Mouse (Mus musculus): ENCODE measurements around the gene Rpusd4.

Rpusd4 gene

DNA sequence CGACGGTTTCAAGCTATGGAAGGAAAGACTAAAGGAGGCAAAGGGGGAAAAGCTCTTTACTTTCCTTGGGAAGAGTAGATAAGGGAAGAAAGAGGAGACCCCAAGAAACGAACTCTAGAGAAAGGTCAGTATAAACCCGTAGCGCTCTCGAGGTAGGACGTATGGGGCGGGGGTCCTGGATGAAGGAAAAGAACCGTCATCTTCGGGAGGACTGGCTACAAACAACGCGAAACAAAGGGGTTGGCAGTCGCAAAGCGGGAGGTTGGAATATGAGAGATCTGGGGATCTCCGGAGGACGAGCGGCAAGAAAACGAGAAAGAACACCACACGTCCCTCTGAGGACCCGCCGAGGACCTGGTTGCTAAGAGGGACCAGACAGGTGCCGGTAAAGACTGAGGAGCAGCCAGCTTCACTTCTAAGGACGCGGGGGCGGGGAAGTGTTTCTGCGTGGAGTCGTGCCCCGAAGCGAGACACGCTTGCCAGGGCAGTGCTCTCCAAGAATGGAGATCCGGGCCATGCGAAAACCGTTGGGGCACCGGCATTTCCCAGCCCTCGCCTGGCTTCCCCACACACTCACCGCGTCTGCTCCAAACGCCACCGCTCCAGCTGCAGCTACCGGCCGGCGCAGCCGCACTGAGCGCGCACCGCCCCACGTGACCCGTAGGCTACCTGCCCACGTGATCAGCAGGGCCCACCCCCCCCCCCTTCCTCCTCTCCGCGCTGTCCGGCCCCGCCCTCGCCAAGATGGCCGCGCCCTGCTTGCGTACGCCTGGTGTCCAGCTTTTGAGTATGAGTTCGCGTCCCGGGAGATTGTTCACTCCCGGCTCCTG is at the start of gene Rpusd4, which contains the start of gene Fam118b:
Rpusd4 (plus strand) TSS at position 720 of the 830 bp plus-strand sequence.
Fam118b (minus strand) TSS at position 660 of the 830 bp plus-strand sequence.
- peak; percentile 86 to 87 for DNase-seq

DNA sequence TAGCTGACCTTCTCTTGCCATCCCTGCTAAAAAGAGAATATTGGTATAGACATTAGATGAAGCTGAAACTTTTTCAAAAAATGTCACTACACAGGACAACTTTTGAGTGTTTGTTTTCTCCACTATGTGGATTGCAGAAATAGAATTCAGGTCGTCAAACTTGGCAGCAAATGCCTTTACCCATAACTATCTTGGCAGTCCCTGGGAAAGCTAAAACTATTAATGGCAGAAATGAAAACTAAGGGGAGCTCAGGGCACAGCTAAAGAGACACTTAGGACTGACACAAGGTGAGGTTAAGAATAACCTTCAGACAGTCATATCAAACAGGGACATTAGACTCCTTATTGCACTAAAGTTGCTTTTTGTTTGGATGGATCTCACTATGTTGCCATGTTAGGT is 49.7 kb upstream of the Rpusd4 start:
- DNase-seq: no peak

GRCm38 (mm10) chr9:35223466-35223865 is 44.2 kb upstream of the Rpusd4 start:
- DNase-seq: no peak

- no peak for DNase-seq
Observed at GRCm38 (mm10) chr9:35228671-35229070, 39.0 kb upstream of the Rpusd4 start.

GRCm38 (mm10) chr9:35235996-35236395 is 31.7 kb upstream of the Rpusd4 start:
- no peak for DNase-seq

DNA sequence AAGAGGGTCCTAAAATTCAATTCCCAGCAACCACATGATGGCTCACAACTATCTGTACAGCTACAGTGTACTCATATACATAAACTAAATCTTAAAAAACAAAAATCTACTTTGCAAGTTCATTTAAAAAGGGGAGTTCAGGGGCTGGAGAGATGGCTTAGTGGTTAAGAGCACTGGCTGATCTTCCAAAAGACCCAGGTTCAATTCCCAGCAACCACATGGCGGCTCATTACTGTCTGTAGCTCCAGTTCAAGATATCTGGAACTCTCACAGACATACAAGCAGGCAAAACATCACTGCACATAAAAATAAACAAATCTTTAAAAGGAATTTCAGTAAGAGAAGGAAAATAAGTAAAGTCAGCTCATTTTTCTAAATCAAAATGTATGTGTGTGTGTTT is 29.3 kb upstream of the Rpusd4 start:
- DNase-seq: no peak

GRCm38 (mm10) chr9:35238915-35239571 is 28.6 kb upstream of the Rpusd4 start:
- DNase-seq: no peak

DNA sequence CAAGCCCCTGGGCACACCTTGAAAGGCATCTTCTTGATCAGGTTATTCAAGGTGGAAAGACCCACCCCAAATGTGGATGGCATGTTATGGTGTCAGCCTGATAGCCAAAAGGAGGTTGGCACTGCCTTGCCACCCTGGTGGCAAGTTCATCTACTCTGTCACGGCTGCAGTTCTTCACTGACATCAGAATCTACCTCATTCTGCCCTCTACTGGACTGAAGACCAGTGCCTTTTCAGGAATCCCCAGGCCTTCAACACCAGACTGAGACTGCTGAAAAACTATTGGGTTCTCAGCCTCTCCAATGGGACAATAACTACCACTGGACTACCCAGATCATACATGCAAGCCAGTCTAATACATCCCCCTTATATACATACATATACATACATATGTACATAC is 27.9 kb upstream of the Rpusd4 start:
- no peak for DNase-seq

DNA sequence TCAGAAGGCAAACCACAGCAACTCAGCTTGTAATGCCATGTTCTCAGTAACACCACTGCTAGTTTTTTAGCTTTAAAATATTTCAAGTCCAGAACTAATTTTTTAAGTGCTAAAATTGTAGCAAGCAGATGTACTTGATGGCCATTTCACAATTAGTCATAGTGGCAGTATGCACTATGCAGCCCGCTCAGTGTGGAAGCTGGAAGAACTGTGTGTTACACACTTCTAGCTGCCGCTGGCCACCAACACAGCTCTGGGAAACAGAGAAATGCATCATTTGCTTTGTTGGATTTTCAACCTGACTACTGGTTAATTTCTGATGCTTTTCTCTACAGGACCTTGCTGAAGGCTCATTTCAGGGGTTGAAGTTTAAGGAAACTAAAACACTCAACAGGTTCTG is 20.3 kb upstream of the Rpusd4 start:
- DNase-seq: no peak

DNA sequence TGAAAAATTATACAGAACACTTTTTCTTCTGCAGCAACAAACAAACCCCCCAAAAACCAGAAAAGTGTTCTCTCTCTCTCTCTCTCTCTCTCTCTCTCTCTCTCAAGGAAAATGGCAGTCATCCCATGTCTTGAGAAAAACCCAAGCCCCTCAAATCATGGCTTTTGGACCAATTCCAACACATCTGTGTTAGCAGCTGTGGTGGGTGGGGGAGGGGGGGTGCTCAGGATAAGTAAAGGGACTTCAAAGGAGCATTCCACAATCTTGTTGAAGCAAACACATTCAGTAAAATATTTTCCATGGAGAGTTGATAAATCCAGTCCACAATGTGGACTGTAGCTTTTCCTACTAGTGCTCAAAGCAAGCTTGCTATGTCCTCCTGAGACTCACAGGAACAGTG is 18.2 kb upstream of the Rpusd4 start:
- no peak for DNase-seq

DNA sequence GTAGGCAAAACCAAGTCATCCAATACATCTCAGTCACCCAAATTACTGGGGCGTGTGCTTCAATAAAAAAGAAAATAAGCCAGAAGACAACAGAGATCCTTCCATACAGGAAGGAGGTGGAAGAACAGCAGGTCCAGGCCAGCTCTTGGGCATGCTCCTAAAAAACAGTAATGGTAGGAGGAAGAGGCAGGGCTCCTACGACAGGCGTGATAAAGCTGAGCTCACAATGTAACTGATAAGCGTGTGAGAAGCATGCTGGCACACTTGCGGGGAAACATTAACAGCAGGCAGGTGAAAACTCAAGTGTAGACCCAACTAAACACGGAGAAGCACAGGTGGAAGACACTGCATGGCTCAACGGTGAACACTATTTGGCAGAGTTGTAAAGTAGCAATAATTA is 10.3 kb upstream of the Rpusd4 start:
- DNase-seq: no peak

DNA sequence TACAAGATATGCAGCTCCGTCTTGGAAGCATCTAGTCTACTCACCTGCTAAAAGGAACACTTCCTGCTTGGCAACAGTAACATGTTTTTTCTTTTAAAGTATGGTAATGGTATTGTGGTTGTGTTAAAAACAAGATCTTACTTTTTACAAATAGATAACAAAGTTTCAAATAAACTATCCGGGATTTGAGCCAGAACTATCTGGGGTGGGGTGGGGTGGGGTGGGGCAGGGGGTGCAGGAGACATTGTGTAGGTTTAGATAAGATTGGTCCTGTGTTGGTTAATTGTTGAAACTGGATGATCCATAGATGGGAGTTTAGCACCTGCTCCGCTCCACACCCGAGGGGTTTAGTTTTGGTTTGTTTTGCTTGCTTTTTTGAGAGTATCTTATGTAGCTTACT is 5.2 kb upstream of the Rpusd4 start:
- DNase-seq: no peak

GRCm38 (mm10) chr9:35263431-35263830 is 4.2 kb upstream of the Rpusd4 start:
- DNase-seq: no peak

GRCm38 (mm10) chr9:35264509-35264908 is 3.2 kb upstream of the Rpusd4 start:
- DNase-seq: no peak

GRCm38 (mm10) chr9:35267976-35268715 is 481 bp downstream of the Rpusd4 start:
- DNase-seq: no peak

DNA sequence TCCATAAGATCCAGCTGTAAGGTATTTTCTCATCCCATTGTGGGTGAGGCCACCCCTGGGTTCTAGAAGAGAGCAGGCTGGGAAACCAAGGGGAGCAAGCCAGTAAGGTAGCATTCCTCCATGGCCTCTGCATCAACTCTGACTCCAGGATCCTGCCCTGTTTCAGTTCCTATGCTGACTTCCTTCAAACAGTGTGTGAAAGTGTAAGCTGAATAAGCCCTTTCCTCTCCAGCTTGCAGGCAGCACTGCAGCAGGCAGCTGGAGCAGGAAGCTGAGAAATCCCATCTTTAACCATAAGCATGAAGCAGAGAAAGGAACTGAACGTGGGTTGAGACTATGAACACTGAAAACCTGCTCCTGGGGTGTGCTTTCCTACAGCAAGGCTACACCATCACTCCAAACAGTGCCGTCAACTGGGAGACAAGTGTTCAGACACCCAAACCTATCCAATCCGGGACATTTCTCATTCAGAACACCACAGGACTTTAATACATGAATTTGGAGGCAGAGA is 10.2 kb downstream of the Rpusd4 start:
- no peak for DNase-seq

DNA sequence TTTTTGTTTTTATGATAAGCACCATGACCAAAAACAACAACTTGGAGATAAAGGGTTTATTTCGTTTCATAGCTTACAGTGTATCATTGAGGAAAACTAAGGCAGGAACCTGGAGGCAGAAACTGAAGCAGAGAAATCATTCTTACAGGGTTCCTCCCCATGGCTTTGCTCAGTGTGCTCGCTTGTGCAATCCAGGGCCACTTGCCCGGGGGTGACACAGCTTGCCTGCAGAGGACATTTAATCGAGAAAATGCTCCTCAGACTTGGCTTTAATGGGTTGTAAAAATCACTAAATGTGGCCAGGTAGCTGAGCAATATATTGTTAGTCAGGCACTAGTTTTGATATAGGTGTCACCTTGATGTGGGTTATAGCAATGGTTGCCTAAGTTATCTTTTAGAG is 10.8 kb downstream of the Rpusd4 start:
- DNase-seq: no peak

DNA sequence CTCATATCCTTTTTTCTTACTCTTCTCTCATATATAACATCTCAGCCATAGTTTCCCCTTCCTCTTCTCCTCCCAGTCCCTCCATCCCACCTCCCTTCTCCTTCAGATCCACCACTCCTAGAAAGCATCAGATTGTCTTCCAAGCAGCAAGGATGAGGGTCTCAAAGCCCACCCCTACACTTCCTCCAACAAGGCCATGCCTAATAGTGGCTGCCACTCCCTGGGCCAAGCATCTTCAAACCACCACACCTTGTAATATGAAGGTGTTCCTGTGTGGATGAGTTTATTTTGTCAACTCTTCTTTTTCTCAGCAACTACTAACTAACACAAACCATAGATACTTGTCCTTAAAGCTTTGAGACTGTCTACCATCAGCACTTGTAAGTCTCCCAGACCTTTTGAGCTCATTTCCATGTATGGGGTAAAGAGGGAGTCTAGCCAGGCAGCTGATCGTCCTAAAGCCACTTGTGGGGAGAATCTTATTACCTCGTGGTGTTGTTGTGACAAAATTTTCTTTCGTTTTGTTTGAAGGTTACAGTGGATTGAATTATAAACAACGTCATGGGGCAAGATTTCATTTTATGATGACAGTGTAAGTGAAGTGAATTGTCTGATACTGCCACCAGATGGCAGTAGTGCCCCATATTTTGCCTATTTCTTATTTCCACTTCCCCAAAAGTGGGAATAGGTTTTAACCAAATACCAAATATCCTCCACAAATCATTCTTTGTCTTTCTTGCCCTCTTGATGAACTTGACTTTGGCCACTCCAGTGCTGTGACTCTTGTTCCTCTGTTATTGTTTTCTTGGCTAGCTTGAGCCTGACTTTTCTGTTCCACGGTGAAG is 14.6 kb downstream of the Rpusd4 start:
- DNase-seq: no peak

DNA sequence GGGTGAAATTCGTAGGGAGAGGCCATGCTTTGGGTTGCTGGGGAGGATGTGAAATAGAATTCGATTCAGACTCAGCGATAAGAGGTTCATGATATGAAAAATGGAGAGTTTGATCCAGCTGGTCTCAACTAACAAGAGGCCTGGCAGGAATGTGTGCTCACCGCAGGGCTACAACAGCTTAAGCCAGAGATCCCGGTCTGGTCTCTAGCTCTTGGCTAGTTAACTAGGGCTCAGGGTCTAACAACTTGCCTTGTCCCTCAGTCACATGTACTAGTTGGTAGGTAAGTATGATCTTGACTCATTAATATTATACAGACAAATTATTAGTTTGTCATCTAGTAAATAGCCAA is 15.2 kb downstream of the Rpusd4 start:
- no peak for DNase-seq

DNA sequence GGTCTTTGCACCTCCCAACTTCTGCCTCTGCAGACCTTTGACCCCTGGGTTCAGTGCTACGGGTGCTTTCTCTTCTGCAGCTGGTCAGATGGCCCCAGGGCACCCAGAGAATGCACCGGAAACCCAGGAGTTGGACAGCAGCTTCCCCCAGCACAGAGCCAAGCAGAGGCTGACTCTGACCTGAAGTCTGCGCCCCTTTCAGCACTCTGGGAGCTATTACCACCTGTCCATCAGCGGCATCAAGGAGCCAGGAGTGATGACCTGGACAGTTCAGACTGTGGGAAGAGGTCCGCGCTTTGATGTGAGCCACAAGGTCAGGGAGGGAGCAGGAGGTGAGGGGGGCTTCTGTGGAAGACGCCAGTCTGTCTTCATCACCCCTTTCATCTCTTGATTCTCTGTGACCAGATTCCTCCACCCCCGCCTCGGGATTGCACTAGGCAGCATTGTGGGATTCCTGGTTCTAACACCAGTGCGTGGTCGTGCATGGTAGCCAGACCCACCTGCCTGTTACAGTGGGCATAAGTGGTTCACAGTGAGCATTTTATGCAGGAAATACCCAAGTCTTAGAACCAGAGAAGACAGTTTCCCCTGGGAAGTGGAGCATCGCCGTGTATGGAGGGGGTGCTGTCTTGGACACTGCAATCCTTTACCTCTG is 15.9 kb downstream of the Rpusd4 start:
- no peak for DNase-seq

- DNase-seq: no peak
Observed at GRCm38 (mm10) chr9:35284351-35284750, 16.7 kb downstream of the Rpusd4 start.

DNA sequence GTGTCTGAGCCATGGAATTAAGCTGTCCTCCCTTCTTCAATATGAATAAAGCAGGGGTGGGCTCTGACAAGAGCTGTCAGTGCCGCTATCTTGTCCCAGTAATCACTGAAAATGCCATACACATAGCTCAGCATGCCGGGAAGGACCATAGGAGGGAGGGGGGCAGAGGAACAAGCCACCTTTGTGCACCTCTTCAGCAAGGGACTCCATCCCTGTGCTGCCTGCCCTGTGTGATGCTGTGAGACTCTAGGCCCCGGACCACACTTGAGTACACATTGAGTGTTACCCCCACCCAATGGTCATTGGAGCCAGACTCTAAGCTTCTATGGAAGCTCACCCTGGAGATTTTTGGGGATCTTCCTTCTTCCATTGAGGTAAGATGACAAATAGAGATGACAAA is 18.7 kb downstream of the Rpusd4 start:
- no peak for DNase-seq
